Mouse (Mus musculus): ENCODE results near the gene Cacul1. TPM values are rescaled to one million over a fixed set of nuclear protein-coding genes. Genes with fewer than 3 reads are reported as not detected.
A peak's percentile ranks its signal among the peaks of the same experiment; 100 is the strongest.

Gene Cacul1
- polyA plus RNA-seq, 1 experiment from 2014 or later = 23.6 TPM

DNA sequence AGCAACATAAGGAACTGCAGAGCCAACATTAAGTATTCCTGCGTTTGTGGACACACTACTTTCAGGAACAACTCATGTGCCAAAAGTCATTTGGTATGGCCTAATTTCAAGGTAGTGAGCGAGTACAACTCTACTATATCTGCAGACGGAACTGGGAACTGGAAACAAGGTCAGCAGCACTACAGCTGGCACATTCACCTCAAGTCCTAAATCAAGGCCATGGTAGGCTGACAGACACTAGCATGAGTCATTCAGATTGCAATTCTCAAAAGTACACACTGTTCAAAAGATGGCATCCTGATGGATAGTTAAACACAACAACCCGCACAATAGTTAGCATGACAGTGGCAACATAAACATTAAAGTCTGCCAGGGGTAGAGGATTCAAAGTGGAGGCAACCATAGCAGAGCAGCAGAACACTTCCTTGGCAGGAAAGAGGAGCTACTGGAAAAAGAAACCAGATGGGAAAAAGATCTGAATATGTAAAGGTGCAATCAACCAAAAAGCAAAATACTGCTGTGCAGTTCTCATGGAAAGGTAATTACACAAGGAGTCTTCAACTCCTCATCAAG lies 25.9 kb downstream of the Cacul1 start:
- no peaks in the 10 kb centered on the region for H3K27me3 ChIP-seq (replicated peaks; ENCODE audit: control insufficient read depth, insufficient read depth, low read length)
- no peak for ATAC-seq (ENCODE audit: low read depth)
- no peak overlapping the region for H3K9ac ChIP-seq (ENCODE audit: low read depth, low read length)
- H3K4me1 ChIP-seq (ENCODE audit: control insufficient read depth, insufficient read depth, low read length) = no peaks in the 10 kb centered on the region
- H3K9me3 ChIP-seq (ENCODE audit: control insufficient read depth, low read length) = no peaks in the 10 kb centered on the region
- no peak overlapping the region for H3K4me2 ChIP-seq (ENCODE audit: low read depth, low read length)
- WGBS = 79% methylated on average over 4 of the region's 4 CpGs
- H3K27ac ChIP-seq (replicated peaks; ENCODE audit: low read depth, low read length) = no peak overlapping the region
- H3K4me3 ChIP-seq (ENCODE audit: low read depth, low read length) = no peak overlapping the region
- no peak for DNase-seq (ENCODE audit: low spot score)
- peaks cover 11% of the 10 kb centered on the region for H3K36me3 ChIP-seq (ENCODE audit: control insufficient read depth, insufficient read depth, low read length)

DNA sequence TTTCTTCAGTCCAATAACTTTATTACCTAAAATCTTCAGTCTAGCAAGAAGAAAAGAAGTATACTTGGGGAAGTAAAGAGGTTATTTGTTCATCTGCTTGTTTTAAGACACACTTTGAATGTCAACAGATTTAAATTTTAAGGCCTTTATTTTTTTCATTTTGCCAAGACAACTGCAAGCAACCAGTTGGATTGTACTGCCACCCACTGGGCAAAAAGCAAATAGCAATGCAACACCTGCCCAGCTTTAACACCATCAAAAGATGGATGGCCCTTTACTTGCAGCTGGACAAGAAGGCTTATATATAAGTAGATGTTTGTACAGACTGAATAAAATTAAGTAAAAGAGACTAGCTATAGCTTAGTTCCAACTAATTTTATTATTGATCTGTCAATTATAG lies 27.3 kb downstream of the Cacul1 start:
- H3K36me3 ChIP-seq (ENCODE audit: control insufficient read depth, insufficient read depth, low read length) = peaks cover 11% of the 10 kb centered on the region
- DNase-seq (ENCODE audit: low spot score) (peak; percentile 35), ATAC-seq (ENCODE audit: low read depth) (no peak)
- no peaks in the 10 kb centered on the region for H3K9me3 ChIP-seq (ENCODE audit: control insufficient read depth, low read length)
- no peaks in the 10 kb centered on the region for H3K4me1 ChIP-seq (ENCODE audit: control insufficient read depth, insufficient read depth, low read length)
- no peak overlapping the region for H3K9ac ChIP-seq (ENCODE audit: low read depth, low read length)
- H3K4me2 ChIP-seq (ENCODE audit: low read depth, low read length) = no peak overlapping the region
- no peaks in the 10 kb centered on the region for H3K27me3 ChIP-seq (replicated peaks; ENCODE audit: control insufficient read depth, insufficient read depth, low read length)
- H3K4me3 ChIP-seq (ENCODE audit: low read depth, low read length) = no peak overlapping the region
- no peak overlapping the region for H3K27ac ChIP-seq (replicated peaks; ENCODE audit: low read depth, low read length)

DNA sequence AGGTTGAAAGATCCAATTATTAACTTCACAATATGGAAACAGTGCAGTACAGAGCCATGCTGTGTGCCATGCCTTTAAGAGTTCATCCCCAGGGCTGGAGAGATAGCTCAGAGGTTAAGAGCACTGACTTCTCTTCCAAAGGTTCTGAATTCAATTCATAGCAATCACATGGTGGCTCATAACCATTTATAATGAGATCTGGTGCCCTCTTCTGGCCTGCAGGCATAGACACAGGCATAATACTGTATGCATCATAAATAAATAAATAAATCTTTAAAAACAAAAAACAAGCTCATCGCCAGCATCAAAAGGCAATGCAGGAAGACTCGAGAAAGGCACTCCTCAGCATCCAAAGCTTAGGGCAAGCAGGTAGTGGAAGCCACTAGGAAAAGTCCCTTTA lies 37.5 kb downstream of the Cacul1 start:
- ATAC-seq (ENCODE audit: low read depth) = no peak
- Histone ChIP-seq H3K9ac (ENCODE audit: low read depth, low read length) (no peak overlapping the region), H3K4me3 (ENCODE audit: low read depth, low read length) (no peak overlapping the region), H3K4me1 (ENCODE audit: control insufficient read depth, insufficient read depth, low read length) (no peaks in the 10 kb centered on the region), H3K27ac (replicated peaks; ENCODE audit: low read depth, low read length) (no peak overlapping the region), H3K36me3 (ENCODE audit: control insufficient read depth, insufficient read depth, low read length) (peaks cover 39% of the 10 kb centered on the region), H3K27me3 (replicated peaks; ENCODE audit: control insufficient read depth, insufficient read depth, low read length) (no peaks in the 10 kb centered on the region), H3K4me2 (ENCODE audit: low read depth, low read length) (no peak overlapping the region), H3K9me3 (ENCODE audit: control insufficient read depth, low read length) (no peaks in the 10 kb centered on the region)
- DNase-seq (ENCODE audit: low spot score) = no peak
- WGBS = 79% methylated on average over 2 of the region's 2 CpGs

GRCm38 (mm10) chr19:60531897-60532296 lies 48.9 kb downstream of the Cacul1 start:
- H3K4me3 ChIP-seq (ENCODE audit: low read depth, low read length) = no peak overlapping the region
- H3K4me2 ChIP-seq (ENCODE audit: low read depth, low read length) = no peak overlapping the region
- H3K9me3 ChIP-seq (ENCODE audit: control insufficient read depth, low read length) = no peaks in the 10 kb centered on the region
- peaks cover 39% of the 10 kb centered on the region for H3K36me3 ChIP-seq (ENCODE audit: control insufficient read depth, insufficient read depth, low read length)
- H3K9ac ChIP-seq (ENCODE audit: low read depth, low read length) = no peak overlapping the region
- ATAC-seq (ENCODE audit: low read depth) (no peak), DNase-seq (ENCODE audit: low spot score) (no peak)
- no peak overlapping the region for H3K27ac ChIP-seq (replicated peaks; ENCODE audit: low read depth, low read length)
- WGBS = 93% methylated on average over 2 of the region's 2 CpGs
- no peaks in the 10 kb centered on the region for H3K27me3 ChIP-seq (replicated peaks; ENCODE audit: control insufficient read depth, insufficient read depth, low read length)
- no peaks in the 10 kb centered on the region for H3K4me1 ChIP-seq (ENCODE audit: control insufficient read depth, insufficient read depth, low read length)

- ATAC-seq (ENCODE audit: low read depth) (no peak), DNase-seq (ENCODE audit: low spot score) (no peak)
- H3K36me3 ChIP-seq (ENCODE audit: control insufficient read depth, insufficient read depth, low read length) = peaks cover 38% of the 10 kb centered on the region
- H3K4me2 ChIP-seq (ENCODE audit: low read depth, low read length) = no peak overlapping the region
- no peaks in the 10 kb centered on the region for H3K27me3 ChIP-seq (replicated peaks; ENCODE audit: control insufficient read depth, insufficient read depth, low read length)
- no peaks in the 10 kb centered on the region for H3K9me3 ChIP-seq (ENCODE audit: control insufficient read depth, low read length)
- no peak overlapping the region for H3K27ac ChIP-seq (replicated peaks; ENCODE audit: low read depth, low read length)
- H3K9ac ChIP-seq (ENCODE audit: low read depth, low read length) = no peak overlapping the region
- no peaks in the 10 kb centered on the region for H3K4me1 ChIP-seq (ENCODE audit: control insufficient read depth, insufficient read depth, low read length)
- 95% methylated on average over 1 of the region's 1 CpGs for WGBS
- no peak overlapping the region for H3K4me3 ChIP-seq (ENCODE audit: low read depth, low read length)
These were observed 50.7 kb downstream of the Cacul1 start for GRCm38 (mm10) chr19:60530171-60530570.

- 81% methylated on average over 1 of the region's 1 CpGs for WGBS
- H3K9ac ChIP-seq (ENCODE audit: low read depth, low read length) = no peak overlapping the region
- ATAC-seq (ENCODE audit: low read depth) = 0 out of 2 replicates have a peak, but pooled peaks have one; percentile 33
- no peaks in the 10 kb centered on the region for H3K9me3 ChIP-seq (ENCODE audit: control insufficient read depth, low read length)
- no peak overlapping the region for H3K4me3 ChIP-seq (ENCODE audit: low read depth, low read length)
- peaks cover 38% of the 10 kb centered on the region for H3K36me3 ChIP-seq (ENCODE audit: control insufficient read depth, insufficient read depth, low read length)
- DNase-seq (ENCODE audit: low spot score) = no peak
- no peaks in the 10 kb centered on the region for H3K4me1 ChIP-seq (ENCODE audit: control insufficient read depth, insufficient read depth, low read length)
- H3K27me3 ChIP-seq (replicated peaks; ENCODE audit: control insufficient read depth, insufficient read depth, low read length) = no peaks in the 10 kb centered on the region
- no peak overlapping the region for H3K27ac ChIP-seq (replicated peaks; ENCODE audit: low read depth, low read length)
- no peak overlapping the region for H3K4me2 ChIP-seq (ENCODE audit: low read depth, low read length)
These were observed 51.5 kb downstream of the Cacul1 start for GRCm38 (mm10) chr19:60529302-60529701.

DNA sequence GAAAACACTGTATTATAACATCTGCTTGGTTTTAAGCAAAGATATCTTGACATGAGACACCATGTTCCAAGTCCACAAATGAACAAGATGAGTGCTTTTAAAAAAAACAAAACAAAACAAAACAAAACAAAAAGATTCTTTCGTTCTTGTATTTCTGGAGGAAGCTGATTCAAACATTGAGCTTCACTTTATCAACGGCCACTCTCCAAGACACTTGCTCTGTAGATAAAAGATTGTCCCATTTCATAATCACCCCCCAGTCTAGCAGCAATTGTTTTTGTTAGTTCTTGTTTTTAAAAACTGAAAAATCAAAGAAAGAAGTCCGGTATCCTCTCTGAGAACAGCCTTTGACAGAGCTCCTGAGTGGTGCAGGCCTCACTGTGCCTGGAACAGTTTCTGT lies 52.2 kb downstream of the Cacul1 start:
- Histone ChIP-seq H3K4me1 (ENCODE audit: control insufficient read depth, insufficient read depth, low read length) (no peaks in the 10 kb centered on the region), H3K27me3 (replicated peaks; ENCODE audit: control insufficient read depth, insufficient read depth, low read length) (no peaks in the 10 kb centered on the region), H3K4me3 (ENCODE audit: low read depth, low read length) (no peak overlapping the region), H3K36me3 (ENCODE audit: control insufficient read depth, insufficient read depth, low read length) (peaks cover 34% of the 10 kb centered on the region; the same call in 1 of the 2 replicates), H3K27ac (replicated peaks; ENCODE audit: low read depth, low read length) (no peak overlapping the region), H3K4me2 (ENCODE audit: low read depth, low read length) (no peak overlapping the region), H3K9ac (ENCODE audit: low read depth, low read length) (no peak overlapping the region), H3K9me3 (ENCODE audit: control insufficient read depth, low read length) (no peaks in the 10 kb centered on the region)
- WGBS = 91% methylated on average over 3 of the region's 3 CpGs
- ATAC-seq (ENCODE audit: low read depth) (no peak), DNase-seq (ENCODE audit: low spot score) (no peak)

GRCm38 (mm10) chr19:60526876-60527275 lies 53.9 kb downstream of the Cacul1 start:
- Histone ChIP-seq H3K4me2 (ENCODE audit: low read depth, low read length) (no peak overlapping the region), H3K27me3 (replicated peaks; ENCODE audit: control insufficient read depth, insufficient read depth, low read length) (no peaks in the 10 kb centered on the region), H3K9me3 (ENCODE audit: control insufficient read depth, low read length) (no peaks in the 10 kb centered on the region), H3K27ac (replicated peaks; ENCODE audit: low read depth, low read length) (no peak overlapping the region), H3K4me1 (ENCODE audit: control insufficient read depth, insufficient read depth, low read length) (no peaks in the 10 kb centered on the region), H3K9ac (ENCODE audit: low read depth, low read length) (no peak overlapping the region), H3K4me3 (ENCODE audit: low read depth, low read length) (no peak overlapping the region), H3K36me3 (ENCODE audit: control insufficient read depth, insufficient read depth, low read length) (peaks cover 29% of the 10 kb centered on the region; the same call in 1 of the 2 replicates)
- ATAC-seq (ENCODE audit: low read depth) (no peak), DNase-seq (ENCODE audit: low spot score) (no peak)
- 90% methylated on average over 4 of the region's 4 CpGs for WGBS

GRCm38 (mm10) chr19:60525086-60525485 lies 55.7 kb downstream of the Cacul1 start:
- no peak overlapping the region for H3K4me2 ChIP-seq (ENCODE audit: low read depth, low read length)
- no peak overlapping the region for H3K9ac ChIP-seq (ENCODE audit: low read depth, low read length)
- no peak for ATAC-seq (ENCODE audit: low read depth)
- WGBS = 78% methylated on average over 1 of the region's 1 CpGs
- H3K27ac ChIP-seq (replicated peaks; ENCODE audit: low read depth, low read length) = no peak overlapping the region
- no peaks in the 10 kb centered on the region for H3K27me3 ChIP-seq (replicated peaks; ENCODE audit: control insufficient read depth, insufficient read depth, low read length)
- no peaks in the 10 kb centered on the region for H3K9me3 ChIP-seq (ENCODE audit: control insufficient read depth, low read length)
- no peak overlapping the region for H3K4me3 ChIP-seq (ENCODE audit: low read depth, low read length)
- H3K36me3 ChIP-seq (ENCODE audit: control insufficient read depth, insufficient read depth, low read length) = peaks cover 22% of the 10 kb centered on the region; the same call in 1 of the 2 replicates
- no peaks in the 10 kb centered on the region for H3K4me1 ChIP-seq (ENCODE audit: control insufficient read depth, insufficient read depth, low read length)
- DNase-seq (ENCODE audit: low spot score) = no peak

All from embryonic facial prominence, embryonic 14.5 days (tissue).